Mouse (Mus musculus): ENCODE measurements around the gene Fmn2.

The Fmn2 gene

GRCm38 (mm10) chr1:174844786-174845185, 343.2 kb downstream of the Fmn2 start:
- no peak for DNase-seq

GRCm38 (mm10) chr1:174856188-174856587, 354.6 kb downstream of the Fmn2 start:
- no peak for DNase-seq

GRCm38 (mm10) chr1:174860407-174861118, 358.9 kb downstream of the Fmn2 start:
- peak; percentile 22 for DNase-seq

All from lung, postnatal 36 days (tissue).